Mouse (Mus musculus): Measurements from ENCODE around the gene Vmn1r124.
"Not testable (repeated sequence)": the region's sequence is repeated elsewhere in the genome, so short reads cannot be mapped to it uniquely, and the experiment has no call there.

GRCm38 (mm10) chr7:21271879-21272278 is 11.5 kb upstream of the Vmn1r124 start, which contains the start of gene Vmn1r125:
- not testable (repeated sequence) for TF ChIP-seq CTCF (conservative IDR thresholded peaks at IDR 0.05 in 1 of 2, IDR thresholded peaks at IDR 0.05 in 1 of 2; ENCODE audit: low read depth in 2 of 2, low read length in 2 of 2); USF1 (IDR thresholded peaks at IDR 0.05; ENCODE audit: low read depth, low read length); SMC3 (IDR thresholded peaks at IDR 0.05; ENCODE audit: low read depth, low read length); ETS1 (conservative IDR thresholded peaks at IDR 0.05; ENCODE audit: low read depth, low read length)
